Mouse (Mus musculus): ENCODE measurements around the gene Slc47a1. TPM values are rescaled to one million over a fixed set of nuclear protein-coding genes. Genes with fewer than 3 reads are reported as not detected.

Gene Slc47a1
- total RNA-seq, 1 experiment from 2014 or later, result not detected

Other genes starting within 250 kb of the Slc47a1 start
- gene Usp22, start 203.3 kb downstream of the Slc47a1 start, total RNA-seq (2017), result 55.9 and 94.3 TPM in 2 replicates
- 0.93 TPM in 1 of 2 replicates, not detected in the other for gene Aldh3a1, start 170.8 kb downstream of the Slc47a1 start, total RNA-seq (2017)
- gene Aldh3a2, start 110.9 kb downstream of the Slc47a1 start, total RNA-seq (2017), result 58.1 and 65.1 TPM in 2 replicates
- not detected in 2 replicates for gene Slc47a2, start 35.5 kb downstream of the Slc47a1 start, total RNA-seq (2017)
- not detected in 2 replicates for gene Rnf112, start 75.8 kb upstream of the Slc47a1 start, total RNA-seq (2017)
- not detected in 2 replicates for gene Mfap4, start 107.1 kb upstream of the Slc47a1 start, total RNA-seq (2017)
- 15.2 and 15.6 TPM in 2 replicates for gene Mapk7, start 116.1 kb upstream of the Slc47a1 start, total RNA-seq (2017)
- 1.2 TPM in 1 of 2 replicates, not detected in the other for gene B9d1, start 126.8 kb upstream of the Slc47a1 start, total RNA-seq (2017)
- 0.61 and 0.70 TPM in 2 replicates for gene Epn2, start 201.3 kb upstream of the Slc47a1 start, total RNA-seq (2017)